Mouse (Mus musculus) CH12.LX (cell line): Measurements from ENCODE around the gene Samd10.

ENCODE experiments used
- CHD2 ChIP-seq: IDR thresholded peaks from 2 replicates; pipeline ENCODE4 v1.6.1; 2011; ENCODE audit warnings: low read length, improper control_type of control experiment
- CTCF ChIP-seq, 2 experiments: IDR thresholded peaks in 1 of 2; conservative IDR thresholded peaks in 1 of 2; 2 replicates each; pipeline ENCODE4 v1.5.1; 2011 to 2012; ENCODE audit warnings: low read depth in 2 of 2, low read length in 2 of 2, improper control_type of control experiment in 1 of 2, inconsistent platforms in 1 of 2, mild to moderate bottlenecking in 1 of 2, moderate library complexity in 1 of 2
- KAT2A ChIP-seq: IDR thresholded peaks from 2 replicates; pipeline ENCODE4 v1.6.1; 2012; ENCODE audit warnings: low read length, improper control_type of control experiment, inconsistent platforms; ENCODE audit not compliant: insufficient replicate concordance
- MAX ChIP-seq: IDR thresholded peaks from 2 replicates; pipeline ENCODE4 v1.6.1; 2011; ENCODE audit warnings: low read length, improper control_type of control experiment
- POLR2A ChIP-seq: IDR thresholded peaks from 2 replicates; pipeline ENCODE4 v1.6.1; 2011; ENCODE audit warnings: low read depth, mild to moderate bottlenecking, improper control_type of control experiment, low read length
- TBP ChIP-seq: conservative IDR thresholded peaks from 2 replicates; pipeline ENCODE4 v1.6.1; 2011; ENCODE audit warnings: low read depth, low read length, improper control_type of control experiment
- UBTF ChIP-seq: IDR thresholded peaks from 2 replicates; pipeline ENCODE4 v1.6.1; 2012; ENCODE audit warnings: low read depth, mild to moderate bottlenecking, inconsistent platforms, low read length, improper control_type of control experiment, moderate library complexity
- USF1 ChIP-seq: IDR thresholded peaks from 2 replicates; pipeline ENCODE4 v1.6.1; 2014; ENCODE audit warnings: low read depth, mild to moderate bottlenecking, inconsistent platforms, low read length, improper control_type of control experiment

GRCm38 (mm10) chr2:181597378-181598061 is 1.5 kb downstream of the Samd10 start:
- TF ChIP-seq POLR2A, result no peak
- no peak for TF ChIP-seq USF1
- no peak for TF ChIP-seq CTCF (conservative IDR thresholded peaks at IDR 0.05 in 1 of 2, IDR thresholded peaks at IDR 0.05 in 1 of 2; ENCODE audit: low read depth in 2 of 2, low read length in 2 of 2)
- no peak for TF ChIP-seq TBP
- TF ChIP-seq MAX, result no peak
- TF ChIP-seq KAT2A, result no peak
- TF ChIP-seq CHD2, result no peak
- TF ChIP-seq UBTF, result no peak
